8 mouse cellular contexts compared by ENCODE assay signal in genomic region chr2:35623431-35624148, GRCm38 (mm10).
DNase-seq lines count a peak whose midpoint lies in the region; ATAC-seq and TF ChIP-seq lines count a peak whose summit lies in the region.

No protein-coding gene starts in this region.

- H3K36me3 ChIP-seq in midbrain, embryonic 10.5 days = peaks cover 8% of the 10 kb centered on the region; the same call in 1 of the 2 replicates
- H3K36me3 ChIP-seq in midbrain, postnatal 0 days (ENCODE audit: insufficient read depth, low read length) = no peaks in the 10 kb centered on the region
- no peaks in the 10 kb centered on the region for H3K36me3 ChIP-seq in heart, embryonic 15.5 days
- peaks cover 6% of the 10 kb centered on the region; the same call in 1 of the 2 replicates for H3K36me3 ChIP-seq in limb, embryonic 14.5 days (ENCODE audit: control insufficient read depth, insufficient read depth, low read length)
- H3K36me3 ChIP-seq in stomach, embryonic 16.5 days (ENCODE audit: control insufficient read depth, insufficient read depth, low read length) = no peaks in the 10 kb centered on the region

- peaks cover 96% of the 10 kb centered on the region for H3K4me1 ChIP-seq in midbrain, embryonic 10.5 days
- H3K4me1 ChIP-seq in midbrain, postnatal 0 days (ENCODE audit: insufficient read depth, low read length) = peaks cover 23% of the 10 kb centered on the region; the same call in 1 of the 2 replicates
- peaks cover 98% of the 10 kb centered on the region for H3K4me1 ChIP-seq in heart, embryonic 15.5 days (replicated peaks)
- H3K4me1 ChIP-seq in limb, embryonic 14.5 days (ENCODE audit: control insufficient read depth, insufficient read depth, low read length) = peaks cover 81% of the 10 kb centered on the region
- peaks cover 77% of the 10 kb centered on the region for H3K4me1 ChIP-seq in stomach, embryonic 16.5 days (ENCODE audit: control insufficient read depth, insufficient read depth, low read length)

- no peak for TF ChIP-seq CTCF in midbrain, postnatal 0 days (IDR thresholded peaks at IDR 0.05)

- H3K9ac ChIP-seq in midbrain, postnatal 0 days (replicated peaks; ENCODE audit: low read length, poor library complexity, severe bottlenecking) = no peak overlapping the region
- H3K9ac ChIP-seq in heart, embryonic 15.5 days = peak overlapping the region; percentile 73
- peak overlapping the region; percentile 88 for H3K9ac ChIP-seq in limb, embryonic 14.5 days (ENCODE audit: low read depth, low read length, severe bottlenecking)
- H3K9ac ChIP-seq in stomach, embryonic 16.5 days (ENCODE audit: low read length) = peak overlapping the region; percentile 79

- peaks cover 6% of the 10 kb centered on the region; the same call in 1 of the 2 replicates for H3K27me3 ChIP-seq in midbrain, embryonic 10.5 days (ENCODE audit: low read depth, poor library complexity, severe bottlenecking)
- peaks cover 5% of the 10 kb centered on the region; the same call in 1 of the 2 replicates for H3K27me3 ChIP-seq in midbrain, postnatal 0 days (ENCODE audit: insufficient read depth, low read length)
- H3K27me3 ChIP-seq in heart, embryonic 15.5 days = no peaks in the 10 kb centered on the region
- no peaks in the 10 kb centered on the region for H3K27me3 ChIP-seq in limb, embryonic 14.5 days (ENCODE audit: control insufficient read depth, insufficient read depth, low read length)
- H3K27me3 ChIP-seq in stomach, embryonic 16.5 days (ENCODE audit: control insufficient read depth, insufficient read depth, low read length) = no peaks in the 10 kb centered on the region

- no peak for TF ChIP-seq POLR2A in limb, embryonic 14.5 days (IDR thresholded peaks at IDR 0.05; ENCODE audit: borderline replicate concordance, extremely low read depth, insufficient read depth, insufficient read length)

- H3K4me3 ChIP-seq in midbrain, embryonic 10.5 days = peak overlapping the region; percentile 76
- H3K4me3 ChIP-seq in midbrain, postnatal 0 days (ENCODE audit: low read depth, low read length) = no peak overlapping the region
- H3K4me3 ChIP-seq in heart, embryonic 15.5 days = peak overlapping the region; percentile 78
- H3K4me3 ChIP-seq in limb, embryonic 14.5 days (replicated peaks; ENCODE audit: low read length) = peak overlapping the region; percentile 84
- H3K4me3 ChIP-seq in stomach, embryonic 16.5 days (replicated peaks; ENCODE audit: low read length) = peak overlapping the region; percentile 75

- peak; percentile 26 for DNase-seq in midbrain, embryonic 10.5 days (ENCODE audit: low spot score)
- no peak for DNase-seq in midbrain, postnatal 0 days (ENCODE audit: low spot score)
- no peak for DNase-seq in limb, embryonic 14.5 days (ENCODE audit: low spot score)
- DNase-seq in thymus, postnatal 14 days = no peak
- DNase-seq in adrenal gland, postnatal 10 days = no peak
- no peak for DNase-seq in frontal cortex, postnatal 14 days (ENCODE audit: low spot score in 2 of 2)

- no peaks in the 10 kb centered on the region for H3K9me3 ChIP-seq in midbrain, embryonic 10.5 days (replicated peaks)
- H3K9me3 ChIP-seq in midbrain, postnatal 0 days (ENCODE audit: low read length) = no peaks in the 10 kb centered on the region
- no peaks in the 10 kb centered on the region for H3K9me3 ChIP-seq in heart, embryonic 15.5 days (replicated peaks)
- H3K9me3 ChIP-seq in limb, embryonic 14.5 days (ENCODE audit: control insufficient read depth, low read length) = no peaks in the 10 kb centered on the region
- no peaks in the 10 kb centered on the region for H3K9me3 ChIP-seq in stomach, embryonic 16.5 days (replicated peaks; ENCODE audit: control insufficient read depth, low read length)

- 48% methylated on average over 12 of the region's 12 CpGs for WGBS in midbrain, embryonic 10.5 days
- 53% methylated on average over 12 of the region's 12 CpGs for WGBS in midbrain, postnatal 0 days
- 43% methylated on average over 12 of the region's 12 CpGs for whole genome bisulfite sequencing in heart, embryonic 15.5 days
- WGBS in limb, embryonic 14.5 days = 32% methylated on average over 12 of the region's 12 CpGs
- WGBS in stomach, embryonic 16.5 days = 32% methylated on average over 12 of the region's 12 CpGs

- ATAC-seq in midbrain, postnatal 0 days (ENCODE audit: low FRiP score) = no peak
- ATAC-seq in heart, embryonic 15.5 days (replicated peaks; ENCODE audit: insufficient number of reproducible peaks, insufficient read depth, low FRiP score, low read depth) = no peak
- ATAC-seq in limb, embryonic 14.5 days (ENCODE audit: low FRiP score, low read depth) = no peak
- ATAC-seq in stomach, embryonic 16.5 days (ENCODE audit: insufficient read depth, low FRiP score) = no peak

- no peak overlapping the region for H3K4me2 ChIP-seq in midbrain, postnatal 0 days (ENCODE audit: low read depth, low read length, poor library complexity, severe bottlenecking)
- H3K4me2 ChIP-seq in heart, embryonic 15.5 days = peak overlapping the region; percentile 90
- peak overlapping the region; percentile 79 for H3K4me2 ChIP-seq in limb, embryonic 14.5 days (replicated peaks; ENCODE audit: low read depth, low read length, severe bottlenecking)
- H3K4me2 ChIP-seq in stomach, embryonic 16.5 days (ENCODE audit: low read depth, low read length) = peak overlapping the region; percentile 84

- peak overlapping the region; percentile 93 for H3K27ac ChIP-seq in midbrain, embryonic 10.5 days (replicated peaks)
- H3K27ac ChIP-seq in midbrain, postnatal 0 days (ENCODE audit: low read depth, low read length) = no peak overlapping the region
- H3K27ac ChIP-seq in heart, embryonic 15.5 days = peak overlapping the region; percentile 80
- no peak overlapping the region for H3K27ac ChIP-seq in limb, embryonic 14.5 days (replicated peaks; ENCODE audit: low read depth, low read length)
- no peak overlapping the region; the same call in 1 of the 2 replicates for H3K27ac ChIP-seq in stomach, embryonic 16.5 days (ENCODE audit: low read length)

Comparison
In these comparisons a context has a peak if more than half of its experiments do, and no peak if none do; other contexts are left out.
1. H3K27ac ChIP-seq: peak in midbrain, embryonic 10.5 days (single experiment) and heart, embryonic 15.5 days (single experiment); none in midbrain, postnatal 0 days (single experiment), limb, embryonic 14.5 days (single experiment) and stomach, embryonic 16.5 days (single experiment).